Mouse (Mus musculus): ENCODE results near the gene Ren1. TPM values are rescaled to one million over a fixed set of nuclear protein-coding genes. Genes with fewer than 3 reads are reported as not detected.

The Ren1 gene
- polyA plus RNA-seq (2012; rRNA removed) = 0.13 and 0.30 TPM in 2 replicates

DNA sequence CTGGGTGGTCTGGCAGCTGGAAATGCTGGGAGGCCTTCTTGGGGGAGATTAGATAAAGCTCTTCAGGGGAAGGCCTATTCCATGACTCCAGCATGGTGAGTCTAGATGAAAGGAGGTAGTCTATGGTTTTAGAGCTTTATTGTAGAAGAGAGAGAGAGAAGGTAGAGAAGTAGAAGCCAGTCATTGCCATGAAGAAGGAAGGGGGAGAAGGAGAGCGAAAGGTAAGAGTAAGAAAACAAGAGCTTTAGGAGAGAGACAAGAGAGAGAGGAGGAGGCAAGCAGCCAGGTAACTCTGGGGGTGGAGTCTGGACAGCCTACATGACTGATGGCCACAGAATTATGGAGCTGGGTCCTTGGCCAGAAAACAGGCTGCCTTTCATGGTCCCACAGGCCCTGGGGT is at the start of gene Ren1:
TSS of gene Ren1 (plus strand) at position 301 of the 400 bp plus-strand sequence.

DNA sequence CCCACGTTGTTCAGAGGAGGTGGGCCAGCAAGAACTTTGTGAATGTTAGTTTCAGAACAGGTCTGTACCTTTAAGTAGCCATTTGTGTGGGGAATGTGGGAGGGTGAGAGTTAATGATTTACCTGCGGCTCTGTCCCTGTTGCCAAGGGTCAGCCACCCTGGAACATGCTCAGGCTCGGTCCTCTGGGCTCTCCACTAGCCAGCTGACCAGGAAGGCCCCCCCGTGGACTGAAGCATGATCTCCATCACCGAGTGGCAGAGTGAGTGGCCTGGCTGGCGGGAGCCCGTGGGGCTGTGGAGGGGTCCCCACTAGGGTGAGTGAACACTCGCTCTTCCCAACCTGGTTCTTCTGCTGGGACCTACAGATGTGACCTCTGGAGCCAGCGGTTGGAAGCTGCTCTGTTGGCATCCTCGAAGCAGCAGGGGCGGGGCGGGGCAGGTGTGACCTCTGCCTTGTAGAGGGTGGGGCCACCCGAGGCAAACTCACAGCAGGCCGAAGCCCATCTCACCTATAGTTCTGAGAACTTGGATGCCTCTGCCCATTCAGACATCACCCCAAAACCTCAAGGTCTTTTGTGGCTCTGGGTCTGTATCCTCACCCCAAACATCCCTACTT is 40.5 kb upstream of the Ren1 start, which contains the start of gene Golt1a:
TSS of gene Golt1a (plus strand) at position 149 of the 616 bp plus-strand sequence.

DNA sequence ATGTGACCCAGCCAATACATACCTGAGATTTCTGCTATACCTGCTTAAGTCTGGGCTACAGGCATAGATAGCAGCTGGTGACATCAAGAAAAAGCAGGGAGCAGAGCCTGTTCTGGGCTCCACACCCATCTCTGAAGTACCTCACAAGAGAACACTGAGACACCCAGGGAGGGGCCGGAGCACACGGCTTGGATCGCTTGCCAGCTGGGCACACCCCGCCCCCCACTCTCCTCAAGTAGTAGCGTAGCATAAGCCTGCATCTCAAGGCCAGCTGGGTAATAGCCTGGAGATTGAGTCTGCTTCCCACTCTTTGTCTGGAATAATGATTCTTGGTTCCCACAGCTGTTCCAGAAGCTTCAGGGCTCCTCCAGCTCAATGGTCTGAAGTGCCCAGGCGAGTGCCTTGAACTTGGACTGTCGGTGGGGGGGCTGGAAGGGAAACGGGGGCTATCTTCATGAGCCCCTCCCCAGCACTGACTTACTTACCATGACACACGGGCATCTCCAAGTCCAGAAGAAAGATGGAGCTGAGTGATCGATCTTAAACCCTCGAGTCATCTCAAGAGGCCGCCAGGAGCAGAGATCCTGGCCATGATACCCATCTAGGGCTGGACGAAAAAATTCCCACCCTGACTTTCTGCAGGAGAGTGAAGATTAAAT is 28.9 kb upstream of the Ren1 start, which contains the start of gene Kiss1:
TSS of gene Kiss1 (plus strand) at position 609 of the 659 bp plus-strand sequence.

DNA sequence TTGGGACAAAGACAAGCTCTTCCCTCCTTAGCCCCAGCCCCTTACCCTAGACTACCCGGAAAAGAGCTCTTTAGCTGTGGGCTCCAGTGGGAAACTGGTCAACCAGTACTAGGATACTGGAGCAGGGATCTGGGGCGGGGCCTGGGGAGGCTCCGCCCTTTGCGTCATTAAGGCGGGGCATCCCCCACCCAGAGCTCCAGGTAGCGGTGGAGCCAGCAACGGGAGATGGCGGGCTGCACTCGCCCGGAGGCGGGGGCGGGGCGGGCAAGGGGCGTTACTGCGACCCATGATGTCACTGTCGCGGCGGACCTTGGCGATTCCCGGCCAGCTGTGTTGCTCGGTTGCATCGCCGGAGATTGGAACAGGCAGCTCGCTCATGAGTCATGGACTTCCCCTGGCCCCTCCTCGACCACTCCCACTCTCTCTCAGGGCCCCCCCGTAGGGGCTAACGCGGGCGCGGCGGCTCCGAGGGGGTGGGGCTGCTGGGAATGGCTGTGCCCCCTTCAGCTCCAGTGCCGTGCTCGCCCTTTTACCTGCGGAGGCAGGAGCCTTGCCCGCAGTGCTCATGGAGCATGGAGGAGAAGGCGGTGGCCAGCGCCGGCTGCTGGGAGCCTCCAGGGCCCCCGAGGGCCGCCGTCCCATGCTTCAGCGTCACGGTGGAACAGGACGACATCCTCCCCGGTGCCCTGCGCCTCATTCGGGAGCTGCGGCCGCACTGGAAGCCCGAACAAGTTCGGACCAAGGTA is 13.1 kb downstream of the Ren1 start, which contains the start of gene Etnk2:
TSS of gene Etnk2 (plus strand) at position 297 of the 746 bp plus-strand sequence.

Other genes starting within 250 kb of the Ren1 start
- 35.9 and 37.4 TPM in 2 replicates for gene Ppp1r15b, start 219.4 kb upstream of the Ren1 start, polyA plus RNA-seq (2012; rRNA removed)
- gene Plekha6, start 186.3 kb upstream of the Ren1 start, polyA plus RNA-seq (2012; rRNA removed) = 215 and 248 TPM in 2 replicates
- 10.7 and 11.9 TPM in 2 replicates for gene Golt1a, start 40.7 kb upstream of the Ren1 start, polyA plus RNA-seq (2012; rRNA removed)
- gene Kiss1, start 28.6 kb upstream of the Ren1 start, polyA plus RNA-seq (2012; rRNA removed) = 2.0 TPM in 1 of 2 replicates, not detected in the other
- gene Etnk2, start 13.1 kb downstream of the Ren1 start, polyA plus RNA-seq (2012; rRNA removed) = 1.0 and 1.3 TPM in 2 replicates
- 76.3 and 85.0 TPM in 2 replicates for gene Sox13, start 73.9 kb downstream of the Ren1 start, polyA plus RNA-seq (2012; rRNA removed)

Data from colon, adult 2 months (tissue).